Mouse (Mus musculus): ENCODE data around the gene Lrrfip2. TPM values are rescaled to one million over a fixed set of nuclear protein-coding genes. Genes with fewer than 3 reads are reported as not detected.

Lrrfip2 gene
- polyA plus RNA-seq, 1 experiment from 2014 or later, result 38.7 TPM

GRCm38 (mm10) chr9:111118891-111119441 is 1.6 kb downstream of the Lrrfip2 start:
- no peak for ATAC-seq (ENCODE audit: insufficient read depth, low FRiP score, low read depth)
- H3K4me2 ChIP-seq, result peak overlapping the region; percentile 64
- 6% methylated on average over 17 of the region's 17 CpGs for WGBS
- no peaks in the 10 kb centered on the region for H3K36me3 ChIP-seq
- peak overlapping the region; percentile 83; the same call in 1 of the 2 replicates for H3K27ac ChIP-seq
- 0 out of 2 replicates have a peak overlapping the region, but pooled peaks have one; percentile 70 for H3K9ac ChIP-seq
- H3K27me3 ChIP-seq (replicated peaks), result no peaks in the 10 kb centered on the region
- H3K4me3 ChIP-seq (replicated peaks), result peak overlapping the region; percentile 95
- no peaks in the 10 kb centered on the region for H3K9me3 ChIP-seq
- peaks cover 13% of the 10 kb centered on the region; the same call in 1 of the 2 replicates for H3K4me1 ChIP-seq

- H3K27me3 ChIP-seq (replicated peaks), result no peaks in the 10 kb centered on the region
- no peaks in the 10 kb centered on the region for H3K9me3 ChIP-seq
- H3K36me3 ChIP-seq, result no peaks in the 10 kb centered on the region
- 49% methylated on average over 5 of the region's 5 CpGs for WGBS
- ATAC-seq (ENCODE audit: insufficient read depth, low FRiP score, low read depth), result no peak
- no peak overlapping the region for H3K4me2 ChIP-seq
- H3K27ac ChIP-seq, result no peak overlapping the region
- H3K9ac ChIP-seq, result no peak overlapping the region
- peaks cover 8% of the 10 kb centered on the region; the same call in 1 of the 2 replicates for H3K4me1 ChIP-seq
- no peak overlapping the region for H3K4me3 ChIP-seq (replicated peaks)
Observed at GRCm38 (mm10) chr9:111122446-111122845, 5.1 kb downstream of the Lrrfip2 start.

GRCm38 (mm10) chr9:111123336-111123735 is 5.9 kb downstream of the Lrrfip2 start:
- Histone ChIP-seq H3K36me3 (no peaks in the 10 kb centered on the region), H3K9me3 (no peaks in the 10 kb centered on the region), H3K27me3 (replicated peaks) (no peaks in the 10 kb centered on the region), H3K9ac (no peak overlapping the region), H3K4me1 (peaks cover 6% of the 10 kb centered on the region; the same call in 1 of the 2 replicates), H3K27ac (no peak overlapping the region), H3K4me3 (replicated peaks) (no peak overlapping the region), H3K4me2 (no peak overlapping the region)
- no peak; the same call in 1 of the 2 replicates for ATAC-seq (ENCODE audit: insufficient read depth, low FRiP score, low read depth)
- WGBS, result 51% methylated on average over 2 of the region's 2 CpGs

DNA sequence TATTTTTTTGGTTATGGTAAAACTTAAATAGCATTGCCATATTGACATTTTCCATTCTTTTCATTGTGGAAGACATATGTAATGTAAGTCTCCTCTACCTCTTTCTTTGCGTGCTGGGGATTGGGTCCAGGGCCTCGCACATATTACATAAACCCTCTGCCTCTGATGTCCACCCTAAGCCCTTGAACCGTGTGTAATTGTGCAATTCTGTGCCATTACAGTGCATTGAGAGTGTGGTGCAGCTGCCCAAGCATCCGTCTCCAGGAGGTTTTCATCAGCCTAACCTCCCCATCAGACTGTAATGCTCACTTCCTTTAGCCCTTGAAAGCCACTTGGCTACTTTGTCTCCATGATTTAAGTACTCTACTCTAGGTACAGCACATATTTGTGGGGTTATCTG is 7.0 kb downstream of the Lrrfip2 start:
- no peaks in the 10 kb centered on the region for H3K36me3 ChIP-seq
- H3K9me3 ChIP-seq, result no peaks in the 10 kb centered on the region
- H3K27me3 ChIP-seq (replicated peaks), result no peaks in the 10 kb centered on the region
- no peaks in the 10 kb centered on the region; the same call in 1 of the 2 replicates for H3K4me1 ChIP-seq
- H3K4me3 ChIP-seq (replicated peaks), result no peak overlapping the region
- no peak for ATAC-seq (ENCODE audit: insufficient read depth, low FRiP score, low read depth)
- no peak overlapping the region for H3K4me2 ChIP-seq
- no peak overlapping the region for H3K9ac ChIP-seq
- H3K27ac ChIP-seq, result no peak overlapping the region
- 78% methylated on average over 4 of the region's 4 CpGs for WGBS

- Histone ChIP-seq H3K4me2 (no peak overlapping the region), H3K9ac (no peak overlapping the region), H3K9me3 (no peaks in the 10 kb centered on the region), H3K27ac (no peak overlapping the region), H3K36me3 (no peaks in the 10 kb centered on the region), H3K4me3 (replicated peaks) (no peak overlapping the region), H3K27me3 (replicated peaks) (no peaks in the 10 kb centered on the region), H3K4me1 (no peaks in the 10 kb centered on the region; the same call in 1 of the 2 replicates)
- ATAC-seq (ENCODE audit: insufficient read depth, low FRiP score, low read depth), result no peak
- 74% methylated on average over 4 of the region's 4 CpGs for WGBS
Observed at GRCm38 (mm10) chr9:111126735-111127134, 9.3 kb downstream of the Lrrfip2 start.

- Histone ChIP-seq H3K9ac (no peak overlapping the region), H3K27me3 (replicated peaks) (no peaks in the 10 kb centered on the region), H3K36me3 (no peaks in the 10 kb centered on the region), H3K9me3 (no peaks in the 10 kb centered on the region), H3K27ac (no peak overlapping the region), H3K4me1 (no peaks in the 10 kb centered on the region), H3K4me2 (no peak overlapping the region), H3K4me3 (replicated peaks) (no peak overlapping the region)
- 68% methylated on average over 4 of the region's 4 CpGs for WGBS
- ATAC-seq (ENCODE audit: insufficient read depth, low FRiP score, low read depth), result no peak
Observed at GRCm38 (mm10) chr9:111127749-111128148, 10.4 kb downstream of the Lrrfip2 start.

DNA sequence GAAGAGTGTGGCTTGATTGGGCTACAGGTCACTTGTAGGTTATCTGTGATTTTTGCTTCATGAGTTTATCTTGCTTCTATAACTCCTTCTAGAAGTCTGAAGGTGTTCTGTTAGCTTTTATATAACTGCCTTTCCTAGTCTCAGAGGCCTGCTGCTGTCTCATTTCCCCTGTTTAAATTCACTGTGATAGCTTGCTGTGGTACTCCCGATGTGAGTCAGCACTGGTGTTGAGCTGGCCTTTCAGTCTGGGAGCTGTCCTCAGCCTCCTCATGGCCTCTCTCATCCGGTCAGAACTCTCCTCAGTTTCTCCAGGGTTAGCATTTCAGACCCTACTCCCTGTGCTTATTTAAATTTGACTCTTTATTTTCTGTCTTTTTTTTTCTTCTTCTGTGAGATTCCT is 12.7 kb downstream of the Lrrfip2 start:
- Histone ChIP-seq H3K36me3 (no peaks in the 10 kb centered on the region), H3K4me1 (no peaks in the 10 kb centered on the region), H3K9ac (no peak overlapping the region), H3K4me2 (no peak overlapping the region), H3K4me3 (replicated peaks) (no peak overlapping the region), H3K27ac (no peak overlapping the region), H3K27me3 (replicated peaks) (no peaks in the 10 kb centered on the region), H3K9me3 (no peaks in the 10 kb centered on the region)
- ATAC-seq (ENCODE audit: insufficient read depth, low FRiP score, low read depth), result no peak
- 66% methylated on average over 2 of the region's 2 CpGs for WGBS

GRCm38 (mm10) chr9:111138161-111138560 is 20.8 kb downstream of the Lrrfip2 start:
- Histone ChIP-seq H3K9ac (no peak overlapping the region), H3K4me2 (no peak overlapping the region), H3K36me3 (no peaks in the 10 kb centered on the region), H3K9me3 (no peaks in the 10 kb centered on the region), H3K4me3 (replicated peaks) (no peak overlapping the region), H3K27me3 (replicated peaks) (no peaks in the 10 kb centered on the region), H3K4me1 (no peaks in the 10 kb centered on the region), H3K27ac (no peak overlapping the region)
- ATAC-seq (ENCODE audit: insufficient read depth, low FRiP score, low read depth), result no peak
- WGBS, result 91% methylated on average over 9 of the region's 9 CpGs

- Histone ChIP-seq H3K4me2 (no peak overlapping the region), H3K27ac (no peak overlapping the region), H3K9me3 (no peaks in the 10 kb centered on the region), H3K9ac (no peak overlapping the region), H3K4me1 (no peaks in the 10 kb centered on the region; the same call in 1 of the 2 replicates), H3K27me3 (replicated peaks) (no peaks in the 10 kb centered on the region), H3K36me3 (no peaks in the 10 kb centered on the region), H3K4me3 (replicated peaks) (no peak overlapping the region)
- 89% methylated on average over 6 of the region's 6 CpGs for WGBS
- no peak for ATAC-seq (ENCODE audit: insufficient read depth, low FRiP score, low read depth)
Observed at GRCm38 (mm10) chr9:111142721-111143120, 25.3 kb downstream of the Lrrfip2 start.

GRCm38 (mm10) chr9:111143387-111143786 is 26.0 kb downstream of the Lrrfip2 start:
- H3K4me1 ChIP-seq, result peaks cover under 1% of the 10 kb centered on the region; the same call in 1 of the 2 replicates

GRCm38 (mm10) chr9:111144711-111145110 is 27.3 kb downstream of the Lrrfip2 start:
- Histone ChIP-seq H3K4me2 (no peak overlapping the region), H3K27me3 (replicated peaks) (no peaks in the 10 kb centered on the region), H3K9ac (no peak overlapping the region), H3K36me3 (no peaks in the 10 kb centered on the region), H3K4me1 (peaks cover 12% of the 10 kb centered on the region), H3K4me3 (replicated peaks) (no peak overlapping the region), H3K9me3 (no peaks in the 10 kb centered on the region), H3K27ac (no peak overlapping the region)
- no peak for ATAC-seq (ENCODE audit: insufficient read depth, low FRiP score, low read depth)
- 88% methylated on average over 1 of the region's 1 CpGs for WGBS

More at GRCm38 (mm10) chr9:111143387-111143786, 26.0 kb downstream of the Lrrfip2 start:
- no peak overlapping the region for H3K9ac ChIP-seq
- H3K4me2 ChIP-seq, result no peak overlapping the region
- no peaks in the 10 kb centered on the region for H3K27me3 ChIP-seq (replicated peaks)
- H3K4me3 ChIP-seq (replicated peaks), result no peak overlapping the region
- ATAC-seq (ENCODE audit: insufficient read depth, low FRiP score, low read depth), result no peak; the same call in 1 of the 2 replicates
- no peaks in the 10 kb centered on the region for H3K36me3 ChIP-seq
- H3K9me3 ChIP-seq, result no peaks in the 10 kb centered on the region
- WGBS, result 87% methylated on average over 1 of the region's 1 CpGs
- H3K27ac ChIP-seq, result no peak overlapping the region

GRCm38 (mm10) chr9:111145497-111146190 is 28.3 kb downstream of the Lrrfip2 start:
- no peak overlapping the region for H3K4me2 ChIP-seq
- ATAC-seq (ENCODE audit: insufficient read depth, low FRiP score, low read depth), result no peak
- H3K27ac ChIP-seq, result no peak overlapping the region
- H3K9ac ChIP-seq, result no peak overlapping the region
- no peaks in the 10 kb centered on the region for H3K27me3 ChIP-seq (replicated peaks)
- no peaks in the 10 kb centered on the region for H3K36me3 ChIP-seq
- H3K4me1 ChIP-seq, result peaks cover 12% of the 10 kb centered on the region
- no peak overlapping the region for H3K4me3 ChIP-seq (replicated peaks)
- 79% methylated on average over 3 of the region's 3 CpGs for WGBS
- no peaks in the 10 kb centered on the region for H3K9me3 ChIP-seq
